Mouse (Mus musculus) spleen, postnatal 4 days (tissue): ENCODE measurements around the gene Spem1.

Experiments used
- DNase-seq, 2 experiments: peaks; one replicate each; pipeline ENCODE4 v3.0.0; 2022; ENCODE audit warnings: low spot score in 2 of 2

Spem1 gene

DNA sequence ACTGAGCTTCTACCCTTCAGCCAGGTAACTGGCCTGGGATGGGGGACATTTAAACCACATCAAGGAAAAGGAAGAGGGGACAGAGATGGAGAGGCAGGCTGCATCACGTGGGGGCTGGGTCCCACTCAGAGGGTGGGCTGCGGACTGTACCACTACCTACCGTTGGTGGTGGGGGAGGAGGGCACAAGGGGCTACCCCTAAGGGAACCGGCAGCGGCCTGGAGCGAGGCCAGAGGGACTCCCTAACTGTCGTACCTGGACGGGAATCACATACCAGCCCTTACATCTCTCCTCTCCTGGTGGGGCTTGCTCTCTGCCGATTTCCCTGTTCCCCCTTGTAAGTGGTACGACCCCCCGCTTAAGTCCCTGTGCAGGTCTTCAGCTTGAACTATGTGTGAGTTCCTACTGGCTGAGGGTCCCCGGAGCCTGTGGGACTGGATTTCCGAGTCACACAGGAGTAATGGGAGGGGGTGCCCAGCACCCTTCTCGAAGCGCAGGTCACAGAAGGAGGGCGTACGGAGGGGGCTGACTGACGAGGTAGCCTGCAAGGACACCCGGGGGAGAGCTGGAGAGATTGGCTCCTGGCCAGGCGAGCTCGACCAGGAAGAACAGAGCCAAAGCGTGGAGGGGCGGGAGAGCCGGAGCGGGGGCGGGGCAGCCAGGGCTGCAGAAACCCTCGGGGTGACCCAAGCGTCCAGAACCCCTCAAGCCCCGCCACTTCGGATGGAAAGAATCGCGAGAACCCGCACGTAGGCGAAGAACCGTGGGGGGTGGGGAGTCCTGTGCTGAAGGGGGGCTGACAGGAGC is 21.4 kb downstream of the Spem1 start:
- peak in 1 of 2 experiments; percentile 68 for DNase-seq

DNA sequence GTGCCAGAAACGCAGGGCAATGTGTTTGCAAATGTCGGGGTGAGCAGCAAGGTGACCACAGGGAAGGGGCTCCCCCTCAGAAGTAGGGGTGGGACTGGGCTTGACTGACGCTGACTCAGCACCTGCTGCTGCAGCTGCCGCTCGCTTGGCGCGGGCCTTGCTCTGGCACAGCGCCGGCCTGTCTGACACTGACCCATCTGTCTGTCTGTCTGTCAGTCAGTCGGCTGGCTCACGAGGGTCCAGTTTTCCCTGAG is 21.9 kb downstream of the Spem1 start:
- peak in 1 of 2 experiments; percentile 68 for DNase-seq

GRCm38 (mm10) chr11:69799394-69800137 is 22.4 kb downstream of the Spem1 start:
- DNase-seq, result peak; percentile 63 to 76

GRCm38 (mm10) chr11:69797924-69798323 is 24.1 kb downstream of the Spem1 start:
- no peak for DNase-seq

DNA sequence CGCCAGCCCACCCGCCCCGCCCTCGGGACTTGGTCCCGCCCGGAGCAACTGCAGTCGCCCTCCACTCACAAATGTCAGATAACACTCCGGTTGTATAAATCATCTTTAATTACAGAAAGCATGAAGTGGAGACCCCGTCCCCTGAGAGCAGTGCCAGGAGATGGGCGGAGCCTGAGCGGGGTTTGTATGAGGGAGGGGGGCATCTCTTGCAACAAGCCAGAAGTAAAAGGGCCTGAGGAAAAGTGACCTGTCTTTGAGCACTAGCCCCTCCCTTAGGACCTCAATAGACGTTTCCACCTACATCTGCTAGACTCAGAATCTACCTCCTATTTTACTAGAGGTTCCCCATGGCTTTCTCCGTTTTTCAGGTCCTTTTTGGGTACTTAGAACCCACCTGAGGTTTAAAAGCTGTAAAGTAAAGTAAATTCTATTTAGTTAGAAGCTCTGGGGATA is 26.0 kb downstream of the Spem1 start:
- no peak for DNase-seq

- DNase-seq, result peak; percentile 95
Observed at GRCm38 (mm10) chr11:69795168-69795982, 26.6 kb downstream of the Spem1 start, which contains the start of gene Chrnb1. Gene Chrnb1, minus strand, starts transcription at chr11:69795943.

DNA sequence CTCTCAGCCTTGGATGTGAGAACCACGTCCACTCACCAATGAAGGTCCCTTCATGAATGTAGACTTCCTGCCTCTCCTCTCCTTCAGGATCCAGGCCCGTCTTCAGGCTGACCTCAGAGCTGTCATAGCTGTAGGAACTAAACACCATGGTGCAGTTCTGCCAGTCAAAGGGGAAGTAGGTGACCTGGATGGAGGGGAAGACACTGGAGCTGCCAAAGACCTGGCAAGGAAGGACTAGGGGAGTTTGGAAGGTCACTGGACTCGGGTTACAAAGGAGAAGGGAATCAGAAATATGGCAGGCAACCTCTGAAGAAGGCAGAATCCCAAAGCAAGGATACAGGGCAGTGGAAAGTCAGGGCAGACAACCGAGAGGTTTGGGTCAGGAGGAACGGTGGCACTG is 28.6 kb downstream of the Spem1 start:
- DNase-seq, result no peak

GRCm38 (mm10) chr11:69791420-69791819 is 30.6 kb downstream of the Spem1 start:
- no peak for DNase-seq

DNA sequence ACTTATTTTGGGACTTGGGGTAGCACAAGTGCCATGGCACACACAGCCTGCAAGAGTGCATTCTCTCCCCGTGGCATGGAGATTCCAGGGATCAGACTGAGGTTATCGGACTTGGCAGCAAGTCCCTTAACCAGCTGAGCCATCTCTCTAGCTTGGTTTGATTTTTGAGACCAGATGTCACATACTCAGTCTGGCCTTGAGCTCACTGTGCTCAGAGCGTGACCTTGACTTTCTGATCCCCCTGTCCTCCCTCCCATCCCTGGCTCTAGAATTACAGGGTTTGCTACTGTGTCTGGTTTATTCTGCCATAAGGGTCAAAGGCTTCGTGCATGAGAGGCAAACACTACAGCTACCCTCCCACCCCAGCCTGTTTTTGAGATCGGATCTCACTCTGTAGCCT is 32.5 kb downstream of the Spem1 start:
- DNase-seq, result no peak

DNA sequence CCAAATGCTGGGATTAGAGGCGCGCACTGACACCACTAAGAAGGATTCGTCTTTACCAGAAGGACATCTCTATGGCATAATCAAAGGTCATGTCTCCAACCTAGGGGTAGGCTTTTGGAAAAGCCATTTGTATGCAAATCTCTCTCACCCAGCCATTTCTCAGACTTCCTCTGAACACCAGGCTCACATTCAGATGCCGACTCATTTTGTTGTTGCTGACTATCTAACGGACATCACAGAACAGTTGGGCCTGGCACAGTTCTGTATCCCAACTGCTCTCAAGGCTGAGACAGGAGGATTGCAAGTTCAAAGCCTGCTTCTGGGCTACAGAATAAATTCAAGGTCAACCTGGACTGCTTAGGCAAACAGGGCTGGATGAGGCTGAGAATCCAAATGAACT is 34.7 kb downstream of the Spem1 start:
- no peak for DNase-seq

DNA sequence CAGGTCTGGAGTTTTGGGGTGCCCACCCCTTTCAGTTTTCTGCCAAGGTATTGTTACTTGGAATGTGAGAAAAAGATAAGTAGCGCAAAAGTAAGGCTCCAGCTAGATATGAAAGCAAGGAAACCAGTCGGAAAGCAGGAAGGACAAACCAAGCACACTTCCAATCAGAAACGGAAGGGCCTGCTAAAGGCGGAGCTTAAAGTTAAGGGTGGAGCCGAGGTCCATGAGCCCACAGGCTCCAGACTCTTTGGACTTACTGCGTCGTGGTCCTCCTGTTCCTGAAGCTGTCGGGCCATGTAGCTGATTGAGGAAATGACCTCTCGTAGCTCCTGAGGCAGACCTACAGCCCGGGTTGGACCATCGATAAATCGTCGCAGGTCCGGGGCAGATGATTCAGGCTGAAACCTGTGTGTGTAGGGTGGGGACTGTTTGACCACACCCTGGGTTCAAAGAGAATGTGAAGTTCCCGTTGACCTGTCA is 37.1 kb downstream of the Spem1 start:
- DNase-seq, result peak in 1 of 2 experiments; percentile 60

- DNase-seq, result no peak
Observed at GRCm38 (mm10) chr11:69781828-69782227, 40.2 kb downstream of the Spem1 start.

DNA sequence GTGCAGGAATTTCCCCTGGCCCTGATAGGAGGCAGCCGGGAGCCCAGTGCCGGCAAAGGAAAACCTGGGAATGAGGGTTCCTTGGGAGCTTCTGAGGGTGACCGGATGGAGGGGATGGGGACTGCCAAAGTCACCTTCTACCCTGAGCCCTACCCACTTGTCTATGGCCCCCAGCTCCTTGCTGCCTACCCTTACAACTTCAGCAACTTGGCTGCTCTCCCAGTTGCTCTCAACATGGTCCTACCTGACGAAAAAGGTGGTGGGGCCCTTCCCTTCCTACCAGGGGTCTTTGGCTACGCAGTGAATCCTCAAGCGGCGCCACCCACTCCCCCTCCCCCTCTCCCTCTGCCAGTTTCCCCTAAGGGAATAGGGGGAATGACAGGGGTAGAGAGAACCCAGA is 43.0 kb downstream of the Spem1 start:
- no peak for DNase-seq

- DNase-seq, result peak in 1 of 2 experiments; percentile 62
Observed at GRCm38 (mm10) chr11:69778258-69778982, 43.6 kb downstream of the Spem1 start.

GRCm38 (mm10) chr11:69777504-69778257 is 44.3 kb downstream of the Spem1 start:
- peak in 1 of 2 experiments; percentile 64 for DNase-seq

DNA sequence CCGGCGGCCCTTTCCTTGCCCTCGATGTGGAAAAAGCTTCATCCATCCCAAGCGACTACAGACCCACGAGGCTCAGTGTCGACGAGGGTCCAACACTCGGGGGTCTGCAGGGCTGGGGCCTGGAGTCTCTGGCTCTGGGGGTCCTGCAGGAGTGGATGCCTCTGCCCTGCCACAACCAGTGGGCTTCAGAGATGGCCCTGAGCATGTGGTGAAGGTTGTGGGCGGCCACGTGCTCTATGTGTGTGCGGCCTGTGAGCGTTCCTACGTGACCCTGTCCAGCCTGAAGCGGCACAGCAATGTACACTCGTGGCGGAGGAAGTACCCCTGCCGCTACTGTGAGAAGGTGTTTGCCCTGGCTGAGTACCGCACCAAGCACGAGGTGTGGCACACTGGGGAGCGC is 45.5 kb downstream of the Spem1 start:
- DNase-seq, result peak in 1 of 2 experiments; percentile 62

- no peak for DNase-seq
Observed at GRCm38 (mm10) chr11:69775716-69776115, 46.3 kb downstream of the Spem1 start.

DNA sequence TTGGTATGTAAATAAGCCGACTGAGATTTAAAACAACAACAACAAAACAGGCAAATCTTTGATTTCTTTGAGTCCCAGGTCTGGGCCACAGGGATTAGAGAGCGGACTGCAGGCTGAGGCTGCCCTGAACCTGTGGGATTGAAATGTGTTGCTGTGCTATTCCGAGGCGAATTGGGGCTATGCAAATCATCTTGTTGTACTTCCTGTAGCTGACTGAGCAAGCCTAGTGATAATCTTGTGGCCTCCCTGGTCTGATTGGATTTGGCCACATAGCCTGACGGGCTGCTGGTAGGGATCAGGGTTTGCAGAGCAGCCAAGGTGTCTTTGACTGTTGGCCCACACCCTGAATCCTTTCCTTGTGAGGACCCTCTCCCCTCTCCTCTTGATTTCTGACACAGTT is 47.0 kb downstream of the Spem1 start:
- no peak for DNase-seq
